Mouse (Mus musculus) embryo, embryonic 11 days (tissue): Measurements from ENCODE around the gene Chd9.
"Not testable (repeated sequence)": the region's sequence is repeated elsewhere in the genome, so short reads cannot be mapped to it uniquely, and the experiment has no call there.

Source experiments
- DNase-seq: peaks from one replicate; pipeline ENCODE4 v3.0.0-alpha.2; 2015

The Chd9 gene

DNA sequence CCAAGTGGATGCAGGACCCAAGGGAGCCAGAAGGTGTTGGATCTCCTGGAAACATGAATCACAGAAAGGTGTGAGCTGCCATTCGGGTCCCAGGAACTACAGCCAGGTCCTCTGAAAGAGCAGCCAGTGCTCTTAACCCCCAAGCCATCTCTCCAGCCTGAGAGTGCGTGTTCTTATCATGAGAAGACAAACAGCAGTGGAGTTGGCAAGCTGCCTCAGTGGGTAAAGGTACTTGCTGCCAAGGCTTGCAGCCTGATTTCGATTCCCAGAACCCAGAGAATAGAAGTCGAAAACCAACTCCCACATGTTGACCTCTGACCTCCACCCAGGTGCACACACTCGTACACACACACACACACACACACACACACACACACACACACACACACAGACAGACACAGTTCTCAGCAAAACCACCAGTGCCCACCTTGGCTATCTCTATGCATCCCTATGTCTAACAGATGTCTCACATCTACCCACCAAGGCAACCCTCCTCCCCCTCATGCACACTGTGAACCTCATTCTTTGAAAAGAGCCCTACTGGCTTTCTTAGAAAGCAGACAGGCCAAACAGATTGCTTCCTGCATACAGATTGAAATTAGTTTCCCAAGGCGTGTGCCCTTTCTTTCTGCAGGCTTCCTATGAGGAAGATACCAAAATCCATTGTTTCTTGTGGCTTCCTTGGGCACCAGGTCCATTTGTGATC lies 43.4 kb downstream of the Chd9 start:
- DNase-seq = no peak

DNA sequence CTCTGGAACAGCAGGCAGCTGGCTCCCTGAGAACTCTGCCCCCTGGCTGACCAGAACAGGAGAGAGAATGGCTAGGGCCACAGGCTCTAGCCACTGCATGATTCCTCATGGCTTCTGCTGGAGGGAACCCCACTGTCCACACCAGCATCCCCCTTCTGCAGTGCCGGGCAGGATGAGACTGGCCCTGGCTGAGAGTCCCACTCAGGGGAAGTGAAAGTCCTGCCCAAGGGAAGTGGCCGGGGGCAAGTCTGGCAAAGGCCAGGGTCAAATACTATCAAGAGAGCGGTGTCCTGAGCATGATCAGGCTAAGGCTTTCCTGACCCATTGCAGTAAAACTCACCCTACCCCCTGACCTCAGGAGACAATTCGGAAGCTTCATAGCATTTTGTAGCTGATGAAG lies 44.9 kb downstream of the Chd9 start:
- DNase-seq = no peak

DNA sequence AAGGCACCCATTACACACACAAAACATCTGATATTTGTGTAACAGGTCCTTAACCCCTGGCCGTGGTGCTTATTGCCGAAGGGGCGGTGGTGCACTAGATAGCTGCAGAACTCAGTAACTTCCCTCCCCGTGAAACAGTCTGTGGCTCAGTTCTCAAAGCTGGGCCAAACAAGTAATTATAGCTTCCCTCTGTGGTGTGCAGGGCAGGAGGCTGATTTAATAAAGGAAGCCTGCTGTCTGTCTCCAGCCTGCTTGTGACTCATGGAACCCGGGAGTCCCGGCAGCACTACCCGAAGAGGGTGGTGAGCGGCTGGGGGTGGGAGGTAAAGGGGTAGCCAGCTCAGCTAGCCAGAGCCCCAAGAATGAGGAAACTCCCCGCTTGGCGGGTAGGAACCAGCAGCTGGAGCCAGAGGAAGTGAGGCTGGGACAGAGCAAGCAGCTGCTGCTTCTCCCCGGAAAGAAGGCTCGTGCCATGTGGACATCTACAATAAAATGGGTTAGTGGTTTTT lies 48.1 kb downstream of the Chd9 start:
- peak; percentile 61 for DNase-seq

DNA sequence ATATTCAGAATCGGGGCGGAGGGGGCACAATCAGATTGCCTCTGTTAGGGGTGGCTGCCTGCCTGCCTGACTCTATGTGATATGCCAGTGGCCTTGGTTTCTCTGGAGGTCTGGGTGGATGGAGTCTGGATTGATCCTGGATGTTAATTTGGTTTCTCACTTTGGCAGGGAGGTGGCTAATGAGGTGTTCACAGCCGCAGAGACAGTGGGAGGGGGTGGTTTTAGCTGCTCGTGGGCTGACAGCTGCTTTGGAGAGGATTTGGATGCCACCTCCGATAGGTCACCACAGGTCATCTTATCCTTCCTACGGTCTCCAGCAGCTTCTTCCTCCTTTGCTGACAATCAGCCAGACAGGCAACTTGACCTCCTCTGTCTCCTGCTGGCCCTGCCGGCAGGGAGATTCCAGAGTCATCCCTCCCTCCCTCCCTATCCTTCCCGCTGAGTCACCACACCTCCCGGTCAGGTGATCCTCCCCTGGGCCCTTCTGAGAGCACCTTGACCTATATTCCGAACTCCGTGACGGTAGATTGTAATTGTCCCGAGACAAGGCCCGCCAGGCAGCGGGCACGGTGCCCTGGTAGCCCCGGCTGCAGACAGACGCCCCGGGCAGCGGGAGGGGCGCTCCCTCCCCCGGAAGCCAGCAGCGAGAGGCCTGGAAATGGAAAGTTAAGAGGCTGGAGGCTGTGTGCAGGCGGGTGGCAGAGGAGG lies 48.7 kb downstream of the Chd9 start:
- DNase-seq = peak; percentile 70

DNA sequence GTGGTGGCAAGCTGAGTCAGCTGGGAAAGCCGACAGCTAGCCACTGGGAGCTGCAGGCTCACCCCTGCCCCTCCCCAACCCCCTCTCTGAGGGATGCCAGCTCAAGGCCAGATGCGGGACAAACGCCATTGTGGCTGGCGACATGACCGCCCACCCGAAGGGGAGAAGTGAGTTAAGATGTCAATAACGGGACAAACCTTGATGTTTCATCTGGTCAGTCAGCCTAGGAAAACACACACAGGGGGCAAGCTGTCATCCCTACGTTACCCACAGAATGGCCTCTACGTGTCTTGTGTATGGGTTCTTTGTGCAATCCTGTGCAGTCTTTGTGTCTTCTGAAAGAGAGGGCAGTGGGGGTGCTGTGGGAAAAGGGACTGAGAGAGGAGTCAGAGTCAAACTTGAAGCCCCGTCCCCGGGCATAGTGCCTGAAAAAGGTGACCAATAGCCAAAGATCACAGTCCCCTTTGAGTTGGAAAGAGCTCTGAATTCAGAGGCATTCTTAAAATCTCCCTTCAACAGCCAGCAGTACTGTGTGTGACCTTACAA lies 49.4 kb downstream of the Chd9 start:
- no peak for DNase-seq

DNA sequence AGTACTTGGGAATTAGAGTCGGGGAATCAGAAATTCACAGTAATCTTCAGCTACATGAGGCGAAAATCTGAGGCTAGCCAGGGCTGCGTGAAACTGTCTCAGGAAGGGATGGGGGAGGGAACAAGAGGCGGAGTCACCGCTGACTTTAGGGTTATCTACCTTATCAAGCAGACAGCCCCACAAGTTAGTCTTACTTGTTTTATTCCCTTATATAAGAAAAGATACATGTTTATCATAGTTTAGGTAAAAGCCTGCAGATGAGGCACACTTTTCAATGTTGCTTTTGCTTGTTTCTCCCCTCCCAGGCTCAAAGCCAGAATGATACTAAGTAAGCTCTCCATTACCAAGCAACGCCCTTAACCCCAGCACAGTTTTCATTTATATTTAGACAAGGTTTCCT lies 50.4 kb downstream of the Chd9 start:
- DNase-seq = no peak

DNA sequence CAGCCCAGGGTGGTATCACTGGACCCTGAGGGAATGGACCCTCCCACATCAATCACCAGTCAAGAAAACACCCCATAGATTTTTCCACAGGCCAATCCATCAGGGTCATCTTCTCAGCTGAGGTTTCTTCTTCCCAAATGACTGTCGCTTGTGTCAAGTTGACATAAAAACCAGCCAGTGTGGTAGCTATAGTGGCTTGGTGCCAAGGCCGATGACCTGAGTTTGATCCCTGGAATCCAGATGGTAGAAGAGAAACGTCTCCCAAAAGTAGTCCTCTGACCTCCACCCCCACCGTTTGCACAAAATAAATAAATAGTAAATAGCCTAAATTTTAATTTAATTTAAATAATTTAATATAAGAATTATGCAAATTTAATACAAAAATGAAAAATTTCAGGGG lies 51.9 kb downstream of the Chd9 start:
- DNase-seq = no peak

DNA sequence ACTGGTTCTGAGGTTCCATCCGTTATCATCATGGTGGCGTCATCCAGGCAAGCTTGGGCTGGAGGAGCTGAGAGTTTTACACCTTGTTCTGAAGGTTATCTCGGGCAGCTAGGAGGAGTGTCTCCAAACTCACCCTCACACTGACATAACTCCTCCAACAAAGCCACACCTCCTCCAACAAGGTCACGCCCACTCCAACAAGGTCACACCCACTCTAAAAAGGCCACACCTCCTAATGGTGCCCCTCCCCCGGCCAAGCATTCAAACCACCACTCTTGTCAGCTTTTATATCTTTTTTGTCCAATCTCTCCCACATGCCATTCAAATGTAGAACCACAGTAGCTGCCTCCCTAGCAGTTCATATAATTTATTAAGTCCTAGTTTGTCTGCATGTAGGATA lies 53.0 kb downstream of the Chd9 start:
- no peak for DNase-seq

DNA sequence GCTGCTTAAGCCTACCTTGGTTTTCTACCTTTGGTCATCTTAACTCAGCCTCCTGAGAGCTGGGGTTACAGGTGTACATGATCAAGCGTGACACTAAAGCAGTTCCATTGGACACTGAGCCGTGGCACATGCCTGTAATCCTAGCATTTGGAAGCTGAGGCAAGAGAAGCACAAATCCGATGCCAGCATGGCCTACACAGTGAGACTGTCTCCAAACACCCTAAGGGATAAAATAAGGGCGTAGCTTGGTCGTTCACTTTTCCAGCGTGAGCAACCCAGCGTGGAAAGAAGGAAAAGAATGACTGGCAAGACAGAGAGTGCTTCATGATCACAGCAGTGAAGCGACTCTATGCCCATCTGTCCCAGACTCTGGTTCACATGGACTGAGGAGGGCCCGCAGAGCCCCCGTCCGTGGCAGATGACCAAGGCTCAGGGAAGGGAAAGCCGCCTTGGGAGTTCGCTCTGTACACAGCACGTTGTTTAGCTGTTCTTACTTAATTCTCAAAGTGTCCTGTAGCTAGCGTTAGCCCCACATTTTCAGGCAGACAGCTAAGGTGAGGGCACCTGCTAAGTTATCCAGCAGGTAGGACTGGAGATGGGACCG lies 54.0 kb downstream of the Chd9 start:
- no peak for DNase-seq

DNA sequence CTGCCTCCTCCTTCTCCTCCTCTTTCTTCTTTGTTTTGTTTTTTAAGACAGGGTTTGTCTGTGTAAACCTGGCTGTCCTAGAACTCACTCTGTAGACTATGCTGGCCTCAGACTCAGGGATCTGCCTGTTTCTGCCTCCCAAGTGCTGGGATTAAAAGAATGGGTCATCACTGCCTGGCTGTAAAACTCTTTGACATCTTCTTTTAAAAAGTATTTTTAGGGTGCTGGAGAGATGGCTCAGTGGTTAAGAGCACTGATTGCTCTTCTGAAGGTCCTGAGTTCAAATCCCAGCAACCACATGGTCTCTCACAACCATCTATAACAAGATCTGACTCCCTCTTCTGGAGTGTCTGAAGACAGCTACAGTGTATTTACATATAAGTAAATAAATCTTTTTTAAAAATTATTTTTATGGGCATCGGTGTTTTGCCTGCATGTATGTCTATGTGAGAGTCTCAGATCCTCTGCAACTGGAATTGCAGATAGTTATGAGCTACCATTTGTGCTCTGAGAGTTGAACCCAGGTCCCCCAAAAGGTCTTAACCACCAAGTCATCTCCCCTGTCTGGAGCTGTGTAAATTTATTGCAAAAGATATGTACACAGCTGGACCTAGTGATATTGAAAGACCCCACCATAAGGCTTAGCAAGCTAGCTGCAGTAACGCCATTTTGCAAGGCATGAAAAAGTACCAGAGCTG lies 57.7 kb downstream of the Chd9 start:
- DNase-seq = no peak

DNA sequence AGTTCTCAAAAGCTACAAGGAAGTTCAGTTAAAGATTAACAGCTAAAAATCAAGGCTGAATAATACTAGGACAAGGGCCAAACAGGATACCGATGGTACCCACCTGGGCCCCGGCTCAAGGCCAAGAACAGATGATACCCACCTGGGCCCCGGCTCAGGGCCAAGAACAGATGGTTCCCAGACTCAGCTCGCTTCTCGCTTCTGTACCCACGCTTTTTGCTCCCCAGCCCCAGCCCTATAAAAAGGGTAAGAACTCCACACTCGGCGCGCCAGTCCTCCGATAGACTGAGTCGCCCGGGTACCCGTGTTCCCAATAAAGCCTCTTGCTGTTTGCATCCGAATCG lies 58.2 kb downstream of the Chd9 start:
- not testable (repeated sequence) for DNase-seq

DNA sequence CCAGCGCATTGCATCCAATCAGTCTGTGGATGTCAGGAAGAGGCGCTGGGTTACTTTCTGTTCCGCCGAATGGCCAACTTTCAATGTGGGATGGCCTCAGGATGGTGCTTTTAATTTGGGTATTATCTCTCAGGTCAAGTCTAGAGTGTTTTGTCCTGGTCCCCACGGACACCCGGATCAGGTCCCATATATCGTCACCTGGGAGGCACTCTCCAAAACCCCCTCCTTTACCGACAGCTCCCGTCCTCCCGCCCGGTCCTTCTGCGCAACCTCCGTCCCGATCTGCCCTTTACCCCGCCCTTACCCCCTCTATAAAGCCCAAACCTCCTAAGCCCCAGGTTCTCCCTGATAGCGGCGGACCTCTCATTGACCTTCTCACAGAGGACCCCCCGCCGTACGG lies 59.2 kb downstream of the Chd9 start:
- DNase-seq = not testable (repeated sequence)

DNA sequence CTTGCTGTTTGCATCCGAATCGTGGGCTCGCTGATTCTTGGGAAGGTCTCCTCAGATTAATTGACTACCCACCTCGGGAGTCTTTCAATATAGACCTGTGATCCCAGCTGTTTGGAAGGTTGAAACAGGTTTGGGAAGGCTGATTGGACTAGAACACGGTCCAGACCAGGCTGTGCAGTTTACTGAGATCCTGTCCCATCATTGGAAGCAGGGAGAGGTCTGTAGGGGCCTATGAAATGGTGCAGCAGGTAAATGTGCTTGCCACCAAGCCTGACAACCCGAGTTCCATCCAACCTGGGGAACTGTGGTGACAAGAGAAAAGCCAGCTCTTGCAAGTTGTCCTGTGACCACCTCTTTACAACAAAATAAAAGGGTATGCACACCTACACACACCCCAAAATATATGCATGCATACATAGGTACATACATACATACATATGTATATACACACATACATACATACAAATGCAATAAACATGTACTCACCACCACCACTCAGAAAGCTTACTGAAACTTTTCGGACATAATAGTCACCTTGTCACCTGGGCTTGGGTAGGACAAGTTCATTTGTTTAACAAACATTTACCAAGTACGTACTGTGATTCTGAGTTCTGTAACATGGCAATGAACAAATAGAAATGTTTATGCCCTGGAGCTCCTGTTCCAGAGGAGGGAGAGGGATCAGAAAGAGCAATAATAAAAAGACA lies 63.9 kb downstream of the Chd9 start:
- DNase-seq = no peak

DNA sequence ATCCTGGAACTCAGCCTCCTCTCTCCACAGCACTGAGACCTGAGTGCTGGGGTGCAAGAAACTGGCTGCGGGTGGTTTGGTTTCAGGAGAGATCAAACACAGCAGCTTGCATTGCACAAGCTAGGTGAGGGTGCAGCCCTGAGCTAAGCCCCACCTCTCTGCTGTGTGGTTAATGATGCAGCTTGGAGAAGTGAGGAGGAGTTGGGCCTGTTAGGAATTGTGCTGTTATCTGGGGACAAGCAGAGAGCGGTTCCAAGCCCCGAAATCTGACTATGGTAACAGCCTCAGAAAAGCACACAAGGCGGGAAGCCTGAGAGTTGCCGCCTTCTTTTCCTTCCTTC lies 64.4 kb downstream of the Chd9 start:
- DNase-seq = no peak

DNA sequence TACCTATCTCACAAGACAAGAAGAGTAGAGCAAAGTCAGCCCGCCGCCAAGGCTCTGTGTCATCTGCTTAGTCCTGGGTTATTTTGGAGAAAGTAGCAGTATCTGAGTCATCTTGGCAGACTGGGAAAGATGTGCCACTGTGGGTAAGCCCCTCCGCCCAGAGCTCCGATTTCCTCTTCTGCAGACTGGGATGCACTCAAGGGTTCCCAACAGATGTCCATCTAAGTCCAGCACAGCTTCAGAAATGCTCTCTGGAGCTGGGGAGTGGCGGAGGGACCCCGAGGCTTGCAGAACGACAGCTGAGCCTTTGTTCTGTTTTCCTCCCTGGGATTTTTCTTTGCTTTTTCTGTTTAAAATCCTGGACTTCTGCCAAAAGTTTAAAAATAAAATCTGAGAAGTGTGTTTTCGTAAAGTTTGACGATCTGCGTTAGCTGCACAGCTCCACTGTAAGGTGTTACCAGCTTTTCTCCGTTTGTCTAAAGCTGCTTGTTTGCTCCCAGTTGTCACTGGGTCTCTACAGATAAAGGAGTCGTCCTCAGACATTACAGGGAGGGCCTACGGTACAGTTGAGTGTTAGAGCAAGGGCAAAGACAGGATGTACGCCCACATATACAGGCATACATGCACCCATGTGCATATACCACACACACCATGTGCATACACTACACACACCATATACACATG lies 66.2 kb downstream of the Chd9 start:
- DNase-seq = no peak

DNA sequence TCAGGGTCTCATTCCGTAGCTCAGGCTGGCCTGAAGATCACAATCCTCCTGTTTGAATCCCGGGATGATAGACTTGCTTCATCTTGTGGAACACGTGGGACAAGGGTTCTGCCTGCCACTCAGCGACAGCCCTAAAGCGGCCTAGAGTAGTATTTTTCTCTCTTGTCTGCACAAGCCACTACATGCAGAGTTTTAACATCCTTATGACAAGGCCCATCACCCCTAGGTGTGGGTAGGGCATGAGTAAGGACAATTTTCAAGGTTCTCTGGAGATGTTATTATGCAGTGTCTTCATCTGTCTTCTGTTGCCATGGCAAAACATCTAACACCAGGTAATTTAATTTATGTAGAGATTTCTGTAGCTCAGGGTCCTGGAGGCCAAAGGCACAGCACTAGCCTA lies 69.2 kb downstream of the Chd9 start:
- DNase-seq = no peak

DNA sequence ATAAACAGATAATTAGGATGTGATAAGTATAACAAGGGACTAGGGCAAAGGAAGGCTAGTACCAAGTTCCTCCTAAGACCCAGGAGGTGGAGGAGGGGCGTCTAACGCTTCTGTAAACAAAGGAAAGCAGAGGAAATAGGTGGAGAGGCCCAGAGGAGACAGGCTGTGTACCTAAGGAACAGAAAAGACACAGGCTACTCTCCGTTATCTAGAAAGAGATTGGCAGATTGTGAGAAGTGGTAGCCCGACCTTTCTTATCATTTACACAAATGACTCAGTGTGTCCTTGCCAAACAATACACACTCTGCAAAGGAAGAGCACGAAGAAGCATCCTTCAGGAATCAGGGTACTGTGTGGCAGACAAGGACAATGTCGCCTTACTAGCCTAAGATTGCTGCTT lies 70.4 kb downstream of the Chd9 start:
- peak; percentile 24 for DNase-seq

DNA sequence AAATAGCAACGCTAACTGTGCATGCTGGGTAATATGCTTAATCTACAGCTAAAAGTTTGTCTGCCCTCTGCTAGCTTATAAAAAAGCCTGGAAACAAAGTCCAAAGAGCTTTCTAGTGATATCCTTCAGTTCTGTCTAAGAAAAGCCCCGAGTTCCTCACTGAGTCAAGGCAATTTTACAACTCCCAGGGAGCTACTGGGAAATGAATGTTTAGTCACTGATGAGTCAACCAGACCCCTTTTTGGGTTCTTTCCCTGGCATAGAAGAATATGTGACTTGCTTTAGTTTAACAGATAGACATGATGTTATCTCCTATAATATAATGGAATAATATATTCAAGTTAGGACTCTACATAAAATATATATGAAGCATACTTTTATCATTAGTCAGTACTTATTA lies 73.8 kb downstream of the Chd9 start:
- no peak for DNase-seq

DNA sequence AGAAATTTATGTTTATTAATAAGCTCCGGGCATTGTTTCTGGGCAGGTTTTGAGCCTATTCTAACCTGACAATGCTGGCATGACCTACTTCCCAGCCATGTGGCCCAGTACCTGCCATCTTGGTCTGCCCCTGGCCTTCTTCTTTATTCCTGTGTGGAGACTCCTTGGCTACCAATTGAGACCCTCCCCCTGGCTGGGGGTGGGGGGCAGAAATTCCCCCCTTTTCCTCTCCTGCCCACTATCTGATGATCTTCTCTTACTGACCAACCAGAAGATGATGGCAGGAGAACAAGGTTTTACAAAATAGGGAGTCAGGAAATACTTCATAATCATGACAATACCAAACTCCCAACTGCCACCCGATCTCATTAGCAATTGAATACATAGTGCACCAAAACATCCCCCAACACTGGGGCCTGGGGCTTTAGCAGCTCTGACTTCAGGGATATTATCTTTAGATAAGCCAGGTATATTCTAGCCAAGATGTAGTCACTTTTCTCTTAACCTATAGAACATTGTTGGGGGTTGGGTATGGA lies 76.1 kb downstream of the Chd9 start:
- no peak for DNase-seq

DNA sequence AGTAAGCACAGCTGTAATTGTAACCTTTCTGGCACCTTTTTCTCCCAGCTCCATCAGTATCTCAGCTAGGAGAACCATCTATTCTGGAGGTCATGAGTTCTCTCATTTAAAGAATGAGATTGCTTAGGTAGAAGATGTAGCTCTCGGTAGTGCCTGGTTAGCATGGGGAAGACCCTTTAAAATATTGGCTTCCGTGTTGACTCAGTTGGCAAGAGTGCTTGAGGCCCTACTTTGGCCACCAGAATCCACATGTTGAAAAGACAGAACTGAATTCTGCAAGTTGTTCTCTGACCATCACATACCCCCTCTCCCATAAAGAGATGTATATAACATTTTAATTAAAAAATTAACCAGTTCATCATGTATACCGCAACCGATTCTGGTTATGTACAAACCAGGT lies 78.8 kb downstream of the Chd9 start:
- no peak for DNase-seq

DNA sequence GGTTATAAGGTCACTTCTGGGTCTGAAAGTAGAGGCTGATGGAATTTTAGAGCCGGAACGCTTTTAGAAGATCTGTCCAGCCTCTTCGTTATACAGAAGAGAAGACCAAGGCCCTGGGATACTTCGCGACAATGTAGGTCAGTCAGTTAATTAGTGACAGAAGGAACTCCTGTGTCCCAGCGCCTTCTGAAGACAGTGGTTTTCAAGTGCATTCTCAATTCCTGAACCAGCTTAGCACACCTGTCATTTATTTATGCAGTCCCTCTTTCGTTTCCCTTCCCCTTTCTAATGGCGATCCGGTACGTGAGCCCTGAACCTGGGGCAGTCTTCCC lies 79.3 kb downstream of the Chd9 start:
- no peak for DNase-seq
